Mouse (Mus musculus) erythroblast, embryonic 14.5 days (primary cell): ENCODE results near the gene Dnajc7. TPM values are rescaled to one million over a fixed set of nuclear protein-coding genes. Genes with fewer than 3 reads are reported as not detected.

Experiments
- H3K27me3 ChIP-seq: 2 replicates; pipeline ENCODE4 v1.6.1; 2012; ENCODE audit warnings: inconsistent platforms; ENCODE audit not compliant: control insufficient read depth
- H3K36me3 ChIP-seq: 2 replicates; pipeline ENCODE4 v1.6.1; 2012; ENCODE audit warnings: mild to moderate bottlenecking, inconsistent platforms; ENCODE audit not compliant: control insufficient read depth
- H3K4me1 ChIP-seq: 2 replicates; pipeline ENCODE4 v1.6.1; 2012; ENCODE audit warnings: inconsistent platforms; ENCODE audit not compliant: control insufficient read depth
- H3K4me3 ChIP-seq: replicated peaks from 2 replicates; pipeline ENCODE3; 2012; ENCODE audit warnings: moderate library complexity, mild to moderate bottlenecking, inconsistent platforms
- H3K9me3 ChIP-seq: 2 replicates; pipeline ENCODE4 v1.6.1; 2012; ENCODE audit warnings: low read length, inconsistent platforms, mixed read lengths; ENCODE audit not compliant: control insufficient read depth
- GATA1 ChIP-seq: IDR thresholded peaks from 2 replicates; pipeline ENCODE4 v1.6.1; 2012; ENCODE audit warnings: low read length, inconsistent platforms, mixed read lengths
- TAL1 ChIP-seq: IDR thresholded peaks from 3 replicates; pipeline ENCODE4 v1.6.1; 2012; ENCODE audit warnings: low read length, inconsistent platforms, mixed read lengths
- polyA plus RNA-seq: library from polyadenylated mRNA; stranded (reverse); fragments of >175 nt; gene quantifications from 2 replicates; pipeline ENCODE4 v1.2.3, GENCODE M21; 2012

Gene Dnajc7
- polyA plus RNA-seq, 1 experiment: 4.0 TPM

DNA sequence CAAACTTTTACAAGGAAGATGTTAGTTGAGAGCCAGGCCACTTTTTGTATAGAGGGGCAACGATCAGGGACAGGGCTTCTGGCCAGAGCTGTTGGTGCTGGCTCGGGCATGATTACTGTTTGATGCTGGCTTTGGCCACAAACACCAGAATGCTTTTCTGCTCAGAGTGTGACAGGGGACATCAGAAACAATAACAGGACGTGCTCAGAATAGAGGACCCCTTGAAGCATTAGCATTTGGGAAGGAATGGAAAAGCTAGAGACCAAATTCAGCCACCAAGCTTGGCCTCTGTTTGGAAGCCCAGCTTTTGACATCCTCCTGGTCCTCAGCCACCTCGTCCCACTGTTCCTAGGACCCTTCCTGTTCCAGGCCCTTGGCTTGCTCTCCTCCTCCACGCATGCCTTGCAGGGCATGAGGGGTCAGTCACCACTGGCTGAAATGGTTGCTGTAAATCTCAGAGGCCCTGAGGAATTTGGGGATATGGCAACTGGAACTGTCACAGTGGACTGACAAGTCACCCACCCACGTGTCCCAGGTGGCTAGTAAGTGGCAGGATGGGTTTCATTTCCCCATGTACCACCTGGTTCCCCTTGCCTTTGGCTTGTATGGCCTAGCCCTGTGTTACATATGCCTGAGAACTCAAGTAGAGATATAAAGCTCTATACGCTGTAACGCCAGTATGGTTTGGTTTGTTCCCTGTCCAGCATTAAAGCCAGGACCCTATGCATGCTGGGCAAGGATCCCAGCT, 41.9 kb downstream of the Dnajc7 start:
- Histone ChIP-seq H3K27me3 (no peaks in the 10 kb centered on the region), H3K36me3 (peaks cover 49% of the 10 kb centered on the region), H3K9me3 (no peaks in the 10 kb centered on the region), H3K4me3 (no peak overlapping the region), H3K4me1 (peaks cover 22% of the 10 kb centered on the region)
- TF ChIP-seq GATA1: no peak
- no peak for TF ChIP-seq TAL1

GRCm38 (mm10) chr11:100576256-100576655, 43.7 kb downstream of the Dnajc7 start:
- Histone ChIP-seq H3K27me3 (peaks cover 2% of the 10 kb centered on the region), H3K36me3 (peaks cover 32% of the 10 kb centered on the region), H3K9me3 (no peaks in the 10 kb centered on the region), H3K4me3 (no peak overlapping the region), H3K4me1 (peaks cover 22% of the 10 kb centered on the region)
- TF ChIP-seq TAL1 (no peak), GATA1 (no peak)

DNA sequence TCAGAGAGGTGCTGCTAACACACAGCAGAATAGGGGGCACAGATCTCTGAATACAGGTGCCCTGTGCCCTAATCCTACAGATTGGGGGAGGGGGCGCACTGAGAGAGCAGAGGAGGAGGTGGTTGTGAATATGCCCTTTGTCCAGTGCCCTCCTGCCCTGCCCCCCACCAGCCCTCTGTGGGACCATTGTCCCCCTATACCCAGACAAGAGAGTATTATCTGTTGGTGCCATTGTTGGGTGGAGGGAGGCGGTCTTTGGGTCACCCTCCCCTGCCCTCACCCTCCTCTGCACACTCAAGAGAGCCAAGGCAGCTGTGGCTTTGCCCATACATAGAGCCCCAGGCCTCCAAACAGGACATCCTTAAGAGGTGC, 44.5 kb downstream of the Dnajc7 start:
- H3K4me1 ChIP-seq: peaks cover 27% of the 10 kb centered on the region
- H3K36me3 ChIP-seq: peaks cover 24% of the 10 kb centered on the region
- peak overlapping the region; percentile 69 for H3K4me3 ChIP-seq
- H3K9me3 ChIP-seq: no peaks in the 10 kb centered on the region
- peaks cover 5% of the 10 kb centered on the region for H3K27me3 ChIP-seq
- TF ChIP-seq GATA1: no peak
- TF ChIP-seq TAL1: no peak

DNA sequence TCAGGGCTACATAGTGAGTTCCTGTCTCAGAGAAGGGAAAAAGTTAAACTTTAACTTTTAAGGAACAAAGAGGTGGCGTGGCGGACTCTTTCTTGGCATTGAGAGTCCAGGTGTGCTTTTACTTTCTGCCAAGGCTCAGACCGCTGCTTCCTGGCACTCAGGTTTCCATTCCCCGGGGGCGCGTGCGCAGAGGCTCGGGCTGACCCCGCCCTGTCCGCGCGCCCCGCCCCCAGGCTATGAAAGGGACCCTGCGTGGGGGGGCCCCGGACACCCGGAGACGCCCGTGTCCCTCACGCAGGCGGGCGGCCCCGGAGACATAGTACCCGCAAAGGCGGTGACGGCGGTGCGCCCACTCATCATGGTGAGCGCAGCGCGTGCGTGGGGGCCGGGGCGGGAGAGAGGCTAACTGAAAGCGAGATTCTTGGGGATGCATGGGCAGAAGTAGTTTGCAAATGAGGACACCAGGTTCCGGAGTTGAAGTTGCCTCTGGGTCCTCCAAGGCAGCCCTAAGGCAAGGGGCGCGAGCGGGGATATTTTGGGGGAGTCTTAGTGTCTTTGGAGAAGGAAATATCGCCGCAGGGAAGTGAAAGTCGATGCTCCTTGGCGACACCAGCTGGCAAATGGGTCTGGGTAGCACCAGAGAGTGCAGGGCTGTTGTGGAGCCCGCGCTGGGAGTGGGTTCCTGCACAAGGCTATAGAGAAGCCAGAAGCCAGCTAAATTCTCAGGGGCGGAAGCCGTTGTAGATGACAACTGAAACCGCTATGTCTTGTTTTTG, 45.1 kb downstream of the Dnajc7 start, which contains the start of gene Cnp:
Gene Cnp (plus strand): TSS at position 197 of the 776 bp plus-strand sequence.
- Histone ChIP-seq H3K27me3 (peaks cover 5% of the 10 kb centered on the region), H3K36me3 (peaks cover 19% of the 10 kb centered on the region), H3K4me3 (peak within 1 kb of the TSS; percentile 69), H3K9me3 (no peaks in the 10 kb centered on the region), H3K4me1 (peaks cover 28% of the 10 kb centered on the region)
- TF ChIP-seq TAL1 (no peak), GATA1 (no peak)

DNA sequence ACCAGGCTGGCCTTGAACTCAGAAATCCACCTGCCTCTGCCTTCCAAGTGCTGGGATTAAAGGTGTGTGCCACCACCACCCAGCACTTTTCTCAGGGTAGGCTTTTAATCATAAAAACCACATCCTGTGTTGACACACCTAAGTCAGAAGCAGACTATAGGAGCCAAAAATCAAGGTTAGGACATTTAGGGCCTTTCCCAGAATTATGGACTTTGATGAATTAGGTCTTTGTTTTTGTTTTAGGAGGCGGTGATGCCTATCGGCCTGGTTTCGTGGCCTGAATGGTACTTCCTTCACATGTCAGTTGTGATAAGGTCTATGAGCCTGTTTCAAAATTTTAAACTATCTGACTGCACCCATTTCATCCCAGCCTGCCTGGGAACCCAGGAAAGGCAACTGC, 45.8 kb downstream of the Dnajc7 start:
- H3K36me3 ChIP-seq: peaks cover 12% of the 10 kb centered on the region
- no peaks in the 10 kb centered on the region for H3K9me3 ChIP-seq
- H3K4me3 ChIP-seq: peak overlapping the region; percentile 69
- no peak for TF ChIP-seq TAL1
- no peak for TF ChIP-seq GATA1
- H3K27me3 ChIP-seq: peaks cover 5% of the 10 kb centered on the region
- H3K4me1 ChIP-seq: peaks cover 28% of the 10 kb centered on the region

DNA sequence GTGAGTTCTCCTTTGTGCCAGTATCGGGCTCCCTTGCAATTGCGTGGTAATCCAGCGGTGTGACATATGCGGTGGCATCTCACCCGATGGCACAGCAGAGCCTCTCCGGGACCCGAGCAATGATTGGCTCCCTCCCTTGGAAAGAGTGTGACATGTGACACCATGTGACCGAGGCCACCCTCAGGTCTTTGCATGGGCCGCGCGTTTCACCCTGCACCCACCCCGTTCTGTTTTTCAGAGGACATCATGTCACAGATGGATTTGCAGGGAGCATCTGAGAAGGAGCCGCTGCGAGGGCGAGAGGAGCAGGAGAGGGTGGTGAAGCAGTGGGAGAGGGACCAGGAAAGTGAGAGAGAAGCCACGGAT, 48.8 kb downstream of the Dnajc7 start:
- no peaks in the 10 kb centered on the region for H3K9me3 ChIP-seq
- H3K4me3 ChIP-seq: no peak overlapping the region
- H3K4me1 ChIP-seq: peaks cover 27% of the 10 kb centered on the region
- H3K36me3 ChIP-seq: no peaks in the 10 kb centered on the region
- H3K27me3 ChIP-seq: peaks cover 5% of the 10 kb centered on the region
- TF ChIP-seq TAL1 (no peak), GATA1 (no peak)

DNA sequence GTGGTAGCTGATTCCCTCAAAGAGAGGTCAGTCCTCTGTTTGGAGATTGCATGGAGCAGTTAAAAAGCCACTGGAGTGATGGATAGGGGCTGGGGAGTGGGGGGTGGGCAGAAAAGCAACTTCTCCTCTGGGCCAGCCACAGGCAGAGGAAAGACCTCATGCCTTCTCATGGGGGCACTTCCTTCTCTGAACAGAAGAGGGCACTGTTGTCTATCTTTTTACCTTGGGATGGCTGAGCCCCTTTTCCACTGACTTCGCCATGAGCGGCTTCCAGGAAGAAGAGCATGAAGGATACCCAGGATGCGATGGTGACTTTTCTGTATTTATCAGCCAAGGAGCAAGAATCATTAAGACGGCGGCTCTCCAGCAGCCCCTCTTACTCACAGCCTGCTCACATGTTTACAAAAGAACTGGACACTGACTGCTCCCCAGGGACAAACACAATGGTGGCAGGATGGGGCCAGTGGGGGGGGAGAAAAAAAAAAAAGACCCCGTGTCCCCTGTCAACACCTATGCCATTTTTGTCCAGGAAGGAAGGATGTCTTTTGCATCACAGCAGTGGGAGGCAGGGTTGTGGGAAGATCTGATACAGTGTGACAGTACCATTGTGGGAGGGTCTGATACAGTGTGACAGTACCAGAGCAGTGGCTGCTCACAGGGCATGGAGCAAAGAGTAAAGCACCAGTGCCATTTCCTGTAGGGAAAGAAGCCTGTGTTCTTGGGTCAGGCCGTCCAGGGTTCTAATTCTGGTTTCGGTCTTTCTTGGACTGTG, 49.4 kb downstream of the Dnajc7 start:
- no peaks in the 10 kb centered on the region; the same call in 1 of the 2 replicates for H3K9me3 ChIP-seq
- peaks cover 5% of the 10 kb centered on the region for H3K27me3 ChIP-seq
- no peak overlapping the region for H3K4me3 ChIP-seq
- TF ChIP-seq TAL1 (no peak), GATA1 (no peak)
- peaks cover 21% of the 10 kb centered on the region for H3K4me1 ChIP-seq
- H3K36me3 ChIP-seq: no peaks in the 10 kb centered on the region

- no peaks in the 10 kb centered on the region for H3K36me3 ChIP-seq
- TF ChIP-seq GATA1 (no peak), TAL1 (no peak)
Observed at GRCm38 (mm10) chr11:100569789-100570188, 50.2 kb downstream of the Dnajc7 start.

GRCm38 (mm10) chr11:100568692-100569091, 51.3 kb downstream of the Dnajc7 start:
- H3K36me3 ChIP-seq: no peaks in the 10 kb centered on the region
- TF ChIP-seq TAL1: no peak
- TF ChIP-seq GATA1: no peak
- no peak overlapping the region for H3K4me3 ChIP-seq
- peaks cover 7% of the 10 kb centered on the region for H3K4me1 ChIP-seq
- H3K27me3 ChIP-seq: peaks cover 5% of the 10 kb centered on the region
- H3K9me3 ChIP-seq: peaks cover 2% of the 10 kb centered on the region; the same call in 1 of the 2 replicates

More at GRCm38 (mm10) chr11:100569789-100570188, 50.2 kb downstream of the Dnajc7 start:
- Histone ChIP-seq H3K4me3 (no peak overlapping the region), H3K9me3 (no peaks in the 10 kb centered on the region; the same call in 1 of the 2 replicates), H3K27me3 (peaks cover 5% of the 10 kb centered on the region), H3K4me1 (peaks cover 13% of the 10 kb centered on the region)
